Mouse (Mus musculus) spleen, postnatal 4 days (tissue): ENCODE data around the gene Slc1a5.

Experiments
- DNase-seq, 2 experiments: peaks; one replicate each; pipeline ENCODE4 v3.0.0; 2022; ENCODE audit warnings: low spot score in 2 of 2

Gene Slc1a5

GRCm38 (mm10) chr7:16780825-16781554, at the start of gene Slc1a5:
Gene Slc1a5, plus strand, starts transcription at chr7:16781340.
- peak; percentile 97 to 98 for DNase-seq

DNA sequence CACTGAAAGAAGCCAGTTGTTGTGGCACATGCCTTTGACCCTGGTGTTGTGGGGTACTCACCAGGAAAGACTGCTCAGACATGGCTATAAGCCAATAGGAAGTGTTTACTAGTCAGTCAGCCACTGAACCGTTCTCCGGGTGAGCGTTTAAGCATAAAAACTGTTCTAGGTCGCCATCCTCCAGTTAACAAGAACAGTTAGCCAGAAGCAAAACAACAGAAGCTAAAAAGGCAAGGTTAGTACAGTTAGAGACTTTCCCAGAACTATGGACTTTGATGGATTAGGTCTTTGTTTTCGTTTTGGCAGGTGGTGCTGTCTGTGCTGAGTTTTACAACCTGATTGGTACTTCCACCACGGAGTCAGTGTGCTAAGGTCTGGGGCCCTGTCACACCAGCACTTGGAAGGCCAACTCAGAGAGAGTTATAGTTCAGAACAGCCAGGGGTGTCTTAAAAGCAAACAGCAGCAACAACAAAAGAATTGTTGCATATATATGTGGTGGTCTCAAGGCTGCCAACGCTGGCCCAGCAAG, 49.2 kb upstream of the Slc1a5 start:
- DNase-seq: no peak

- DNase-seq: no peak
These were observed 43.5 kb upstream of the Slc1a5 start for GRCm38 (mm10) chr7:16737606-16738072.

DNA sequence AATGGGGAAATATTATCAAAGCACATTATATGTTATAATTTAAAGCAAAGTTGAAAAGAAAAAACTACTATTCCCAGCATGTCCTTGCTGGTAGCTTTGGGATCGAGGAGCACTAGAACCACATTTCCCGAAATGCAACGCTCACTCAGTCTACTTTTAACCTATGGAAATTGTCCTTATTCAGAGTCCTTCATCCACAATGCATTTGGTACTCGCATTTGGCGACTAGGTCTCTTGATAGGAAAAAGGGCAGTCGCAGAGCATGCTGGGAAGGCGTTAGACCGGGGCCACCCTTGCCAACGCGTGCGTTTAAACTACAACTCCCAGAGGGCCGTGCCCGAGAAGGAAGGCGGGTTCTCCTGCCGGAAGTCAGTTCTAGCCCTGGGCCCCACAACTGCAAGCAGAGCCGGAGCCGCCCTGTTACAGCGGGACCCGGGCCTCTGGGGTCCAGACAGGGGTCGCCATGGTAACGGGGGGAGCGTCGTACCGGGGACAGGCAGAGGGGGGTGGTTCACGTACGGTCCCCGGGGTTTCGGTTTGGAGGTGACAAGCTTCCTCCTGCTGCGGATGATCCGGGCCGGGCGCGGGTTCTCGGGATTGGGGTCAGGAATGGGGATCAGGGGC, 43.0 kb upstream of the Slc1a5 start, which contains the start of gene Ap2s1:
Gene Ap2s1, plus strand, starts transcription at position 338 of the 624 bp plus-strand sequence.
- DNase-seq: peak; percentile 94 to 96

DNA sequence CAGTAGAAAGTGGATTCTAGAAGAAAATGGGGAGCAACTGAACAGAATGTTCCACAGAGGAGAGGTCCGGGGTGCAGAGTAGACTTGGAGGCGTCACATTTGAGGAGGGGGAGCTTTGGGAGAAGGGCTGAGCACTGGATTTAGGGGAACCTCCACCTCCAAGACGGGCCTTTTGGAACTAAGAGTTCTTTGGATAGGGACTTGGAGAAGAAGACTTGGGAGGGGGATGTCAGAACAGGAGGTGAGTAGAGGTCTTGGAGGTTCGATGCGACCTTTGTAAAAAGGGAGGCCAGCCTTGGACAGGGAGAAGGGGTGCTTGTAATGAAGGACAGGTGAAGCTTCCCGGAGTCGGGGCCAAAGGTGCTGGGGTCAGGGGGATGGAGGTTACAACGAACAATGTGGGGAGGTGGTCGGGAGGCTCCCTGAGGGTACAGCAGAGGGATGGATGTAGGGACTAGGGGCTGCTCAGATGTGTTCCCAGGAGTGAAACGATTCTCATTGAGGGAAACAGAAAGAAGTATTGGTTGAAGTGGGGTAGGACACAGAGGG, 42.0 kb upstream of the Slc1a5 start:
- DNase-seq: no peak

GRCm38 (mm10) chr7:16745373-16745772, 35.8 kb upstream of the Slc1a5 start:
- DNase-seq: no peak

DNA sequence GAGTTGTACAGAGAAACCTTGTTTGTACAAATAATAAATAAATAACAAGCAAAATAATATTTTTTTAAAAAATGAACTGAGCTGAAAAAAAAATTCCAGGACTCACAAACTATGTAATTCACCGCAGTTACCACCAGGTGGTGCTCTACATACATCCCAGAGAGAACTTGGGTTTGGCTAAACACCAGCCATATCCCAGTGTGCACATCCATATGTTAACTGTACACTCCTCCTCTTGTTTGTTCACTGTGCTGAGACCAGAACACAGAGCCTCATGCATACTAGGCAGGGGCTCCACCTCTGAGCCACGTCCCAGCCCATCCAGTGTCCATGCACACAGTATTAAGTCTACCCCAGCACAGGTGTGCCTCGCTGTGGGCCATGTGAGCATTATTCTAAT, 35.0 kb upstream of the Slc1a5 start:
- peak; percentile 55 to 77 for DNase-seq

DNA sequence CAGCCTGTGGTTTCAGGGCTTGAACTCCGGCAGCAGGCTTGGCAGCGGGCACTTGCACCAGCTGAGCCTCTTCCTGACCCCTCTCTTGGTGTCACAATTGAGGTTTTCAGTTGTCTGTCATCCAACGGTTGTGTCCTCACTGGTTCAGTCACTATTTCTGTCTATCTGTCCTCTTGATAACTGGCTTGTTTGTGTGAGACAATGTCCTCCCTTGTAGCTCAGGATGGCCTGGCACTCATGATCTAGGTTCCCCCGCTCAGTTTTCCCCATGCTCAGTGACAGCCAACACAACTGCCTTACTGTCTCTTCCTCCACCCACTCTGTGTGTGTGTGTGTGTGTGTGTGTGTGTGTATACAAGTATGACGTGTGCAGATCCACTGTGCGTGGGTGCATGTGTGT, 33.5 kb upstream of the Slc1a5 start:
- DNase-seq: no peak

DNA sequence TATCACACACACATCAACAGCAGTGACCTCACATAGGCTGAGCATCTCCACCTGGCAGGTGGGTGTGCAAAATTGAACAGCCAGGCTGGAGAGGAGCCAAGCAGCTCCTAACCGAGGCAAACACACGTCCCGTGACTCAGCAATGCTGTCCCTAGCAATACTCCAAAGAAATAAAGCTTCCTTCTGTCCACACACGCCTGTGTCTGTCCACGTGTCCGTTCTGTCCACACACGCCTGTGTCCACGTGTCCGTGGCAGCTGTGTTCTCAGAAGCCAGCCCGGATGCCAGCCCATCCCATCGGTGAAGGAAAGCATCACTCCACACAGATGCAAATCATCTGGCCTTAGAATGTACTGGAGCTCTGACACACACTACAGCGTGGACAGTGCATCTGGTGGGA, 29.1 kb upstream of the Slc1a5 start:
- no peak for DNase-seq

GRCm38 (mm10) chr7:16755362-16756017, 25.6 kb upstream of the Slc1a5 start:
- DNase-seq: no peak

- no peak for DNase-seq
These were observed 22.1 kb upstream of the Slc1a5 start for GRCm38 (mm10) chr7:16758872-16759574.

GRCm38 (mm10) chr7:16760292-16760691, 20.8 kb upstream of the Slc1a5 start:
- DNase-seq: no peak

DNA sequence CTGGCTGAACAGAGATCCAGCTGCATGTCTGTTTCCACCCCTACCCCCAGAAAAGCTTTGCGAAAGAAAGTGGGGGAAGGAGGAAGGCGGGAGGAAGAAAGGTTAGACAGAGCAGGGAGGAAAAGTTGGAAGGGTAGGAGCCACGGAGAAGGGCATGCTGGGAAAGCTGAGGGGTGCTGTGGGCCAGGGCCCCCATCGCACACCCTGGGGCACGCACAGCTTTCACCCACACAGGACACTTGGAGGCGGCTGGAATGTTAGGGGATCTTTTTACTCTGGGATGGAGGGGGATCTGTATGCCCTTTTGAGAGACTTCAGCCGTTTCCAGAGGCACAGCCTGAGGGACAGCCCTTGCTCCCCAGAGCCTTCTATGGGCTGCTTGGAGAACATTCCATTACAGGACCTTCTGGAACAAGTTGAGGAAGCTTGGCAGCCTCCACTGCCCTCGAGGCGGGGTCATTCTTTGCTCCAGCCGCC, 20.1 kb upstream of the Slc1a5 start:
- no peak for DNase-seq

DNA sequence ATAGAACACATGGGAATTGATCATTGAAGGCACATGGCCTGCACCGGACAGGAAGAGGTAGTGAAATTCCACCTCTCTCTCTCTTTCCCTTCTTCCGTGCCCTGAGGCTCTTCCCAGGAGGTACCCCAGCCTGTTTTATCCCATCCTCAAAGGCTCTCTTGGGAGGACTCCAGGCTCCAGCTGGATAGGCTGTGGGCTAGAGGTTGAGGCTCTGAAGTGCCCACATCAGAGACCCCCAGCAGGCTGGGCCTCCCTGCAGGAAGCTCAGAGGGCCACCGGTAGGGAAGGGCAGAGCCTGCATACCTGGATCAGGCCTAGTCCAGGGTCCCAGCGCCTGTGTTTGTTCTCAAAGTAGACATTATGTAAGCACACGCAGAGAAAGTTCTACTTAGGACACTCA, 19.5 kb upstream of the Slc1a5 start:
- DNase-seq: no peak

- DNase-seq: no peak
These were observed 17.5 kb upstream of the Slc1a5 start for GRCm38 (mm10) chr7:16763463-16764218.

- no peak for DNase-seq
These were observed 14.7 kb upstream of the Slc1a5 start for GRCm38 (mm10) chr7:16766443-16766842.

GRCm38 (mm10) chr7:16775888-16776287, 5.3 kb upstream of the Slc1a5 start:
- no peak for DNase-seq

DNA sequence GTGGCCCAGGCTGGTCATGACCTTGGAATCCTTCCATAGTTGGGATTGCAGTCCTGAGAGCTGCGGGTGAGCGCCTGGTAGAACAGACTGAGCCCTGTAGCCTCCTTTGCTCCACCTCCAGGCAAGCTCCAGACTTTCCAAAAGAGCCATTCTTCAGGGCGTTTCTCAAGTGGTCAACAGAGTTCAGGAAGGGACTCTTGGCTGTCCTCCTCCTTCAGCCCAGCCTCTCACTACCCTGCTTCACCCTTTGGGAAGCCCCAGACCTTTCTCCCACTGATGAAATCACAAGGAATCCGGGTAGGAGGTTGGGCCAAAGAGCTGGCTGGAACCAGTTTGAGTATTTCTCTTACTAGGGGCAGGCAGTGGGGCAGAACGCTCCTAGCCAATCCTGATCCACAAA, 1.1 kb upstream of the Slc1a5 start:
- DNase-seq: peak in 1 of 2 experiments; percentile 52

DNA sequence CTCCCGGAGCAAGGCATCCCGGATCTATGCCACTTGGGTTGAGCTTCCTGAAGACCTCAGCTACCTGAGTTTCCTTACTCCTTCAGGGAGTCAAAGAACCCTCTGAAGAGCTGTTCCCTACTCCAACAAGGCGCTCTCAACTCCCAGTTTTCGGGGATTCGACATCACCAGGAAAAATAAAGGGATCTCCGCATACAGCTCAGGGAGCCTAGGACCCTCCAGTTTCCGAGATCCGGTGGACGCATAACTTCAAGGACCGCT, 345 bp downstream of the Slc1a5 start:
- DNase-seq: no peak

DNA sequence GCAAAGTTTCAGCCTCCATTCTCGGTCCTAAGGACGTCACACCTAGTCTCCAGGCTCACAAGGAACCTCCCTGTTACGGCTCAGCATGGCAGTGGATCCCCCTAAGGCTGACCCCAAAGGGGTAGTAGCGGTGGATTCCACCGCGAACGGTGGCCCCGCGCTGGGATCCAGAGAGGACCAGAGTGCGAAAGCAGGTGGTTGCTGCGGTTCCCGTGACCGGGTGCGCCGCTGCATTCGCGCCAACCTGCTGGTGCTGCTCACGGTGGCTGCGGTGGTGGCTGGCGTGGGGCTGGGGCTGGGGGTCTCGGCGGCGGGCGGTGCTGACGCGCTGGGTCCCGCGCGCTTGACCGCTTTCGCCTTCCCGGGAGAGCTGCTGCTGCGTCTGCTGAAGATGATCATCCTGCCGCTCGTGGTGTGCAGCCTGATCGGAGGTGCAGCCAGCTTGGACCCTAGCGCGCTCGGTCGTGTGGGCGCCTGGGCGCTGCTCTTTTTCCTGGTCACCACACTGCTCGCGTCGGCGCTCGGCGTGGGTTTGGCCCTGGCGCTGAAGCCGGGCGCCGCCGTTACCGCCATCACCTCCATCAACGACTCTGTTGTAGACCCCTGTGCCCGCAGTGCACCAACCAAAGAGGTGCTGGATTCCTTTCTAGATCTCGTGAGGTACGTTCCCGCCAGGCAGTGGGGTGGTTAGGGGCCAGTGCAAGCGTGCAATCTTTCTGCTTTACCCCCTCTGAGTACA, 845 bp downstream of the Slc1a5 start:
- peak; percentile 41 to 85 for DNase-seq
